Mouse (Mus musculus): ENCODE data around the gene Lamb3. TPM values are rescaled to one million over a fixed set of nuclear protein-coding genes. Genes with fewer than 3 reads are reported as not detected.

The Lamb3 gene
- polyA plus RNA-seq, 1 experiment from 2014 or later = 8.5 TPM

DNA sequence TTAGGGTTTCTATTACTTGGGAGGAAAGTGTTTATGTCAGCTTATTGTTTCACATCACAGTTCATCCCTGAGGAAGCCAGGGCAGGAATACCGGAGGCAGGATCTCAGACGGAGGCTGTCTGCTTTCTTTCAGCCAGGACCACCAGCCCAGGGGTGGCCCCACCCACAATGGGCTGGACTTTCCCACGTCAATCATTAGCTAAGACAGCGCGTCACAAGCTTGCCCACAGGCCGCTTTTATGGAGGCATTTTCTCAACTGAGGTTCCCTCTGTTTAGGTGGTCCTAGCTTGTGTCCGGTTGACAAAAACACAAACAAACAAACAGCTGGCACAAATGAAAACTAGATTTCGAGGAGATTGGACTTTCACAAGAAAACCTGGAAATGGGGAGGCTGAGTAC lies 174.9 kb downstream of the Lamb3 start:
- Histone ChIP-seq H3K36me3 (ENCODE audit: control insufficient read depth, insufficient read depth, low read length) (no peaks in the 10 kb centered on the region), H3K27ac (replicated peaks; ENCODE audit: low read depth, low read length) (peak overlapping the region; percentile 83), H3K4me1 (ENCODE audit: control insufficient read depth, insufficient read depth, low read length) (peaks cover 19% of the 10 kb centered on the region), H3K27me3 (replicated peaks; ENCODE audit: control insufficient read depth, insufficient read depth, low read length) (no peaks in the 10 kb centered on the region), H3K4me3 (ENCODE audit: low read depth, low read length) (peak overlapping the region; percentile 36), H3K9ac (ENCODE audit: low read depth, low read length) (peak overlapping the region; percentile 53), H3K9me3 (ENCODE audit: control insufficient read depth, low read length) (no peaks in the 10 kb centered on the region), H3K4me2 (ENCODE audit: low read depth, low read length) (peak overlapping the region; percentile 66)
- DNase-seq (ENCODE audit: low spot score) (peak; percentile 87), ATAC-seq (ENCODE audit: low read depth) (peak; percentile 81)
- 2% methylated on average over 8 of the region's 8 CpGs for WGBS

DNA sequence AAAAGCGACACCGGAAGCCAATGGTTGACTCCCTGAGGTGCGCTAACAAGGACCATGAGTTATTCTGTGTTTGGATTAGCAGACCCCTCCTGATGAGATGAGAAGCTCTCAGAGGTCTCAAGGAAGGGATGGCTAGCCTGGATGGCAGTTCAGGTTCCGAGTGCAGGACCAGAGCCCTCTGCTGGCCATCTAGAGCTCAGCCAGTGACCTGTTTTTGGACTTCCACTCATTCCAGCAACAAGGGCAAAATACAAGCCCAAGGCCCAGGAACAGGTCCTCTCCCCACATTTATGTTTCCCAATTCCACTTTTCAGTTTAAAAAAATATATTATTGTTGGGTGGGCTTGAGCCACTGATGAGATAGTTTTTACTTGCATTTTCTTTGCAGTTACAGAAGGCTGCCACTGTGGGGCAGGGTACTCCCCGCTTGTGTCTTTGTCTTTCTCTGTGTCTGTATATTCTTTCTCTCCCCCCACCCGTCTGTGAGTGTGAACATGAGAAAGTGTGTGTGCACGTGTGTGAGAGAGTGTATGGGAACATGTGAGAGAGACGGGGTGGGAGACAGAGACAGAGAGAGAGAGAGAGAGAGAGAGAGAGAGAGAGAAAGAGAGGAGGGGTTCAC lies 175.5 kb downstream of the Lamb3 start:
- Histone ChIP-seq H3K27me3 (replicated peaks; ENCODE audit: control insufficient read depth, insufficient read depth, low read length) (no peaks in the 10 kb centered on the region), H3K4me2 (ENCODE audit: low read depth, low read length) (peak overlapping the region; percentile 66), H3K36me3 (ENCODE audit: control insufficient read depth, insufficient read depth, low read length) (no peaks in the 10 kb centered on the region), H3K4me1 (ENCODE audit: control insufficient read depth, insufficient read depth, low read length) (peaks cover 19% of the 10 kb centered on the region), H3K9me3 (ENCODE audit: control insufficient read depth, low read length) (no peaks in the 10 kb centered on the region), H3K9ac (ENCODE audit: low read depth, low read length) (peak overlapping the region; percentile 53), H3K27ac (replicated peaks; ENCODE audit: low read depth, low read length) (peak overlapping the region; percentile 83), H3K4me3 (ENCODE audit: low read depth, low read length) (peak overlapping the region; percentile 36)
- DNase-seq (ENCODE audit: low spot score) (peak; percentile 76), ATAC-seq (ENCODE audit: low read depth) (peak; percentile 49)
- 5% methylated on average over 8 of the region's 8 CpGs for whole genome bisulfite sequencing

GRCm38 (mm10) chr1:193386136-193386535 lies 178.6 kb downstream of the Lamb3 start:
- Histone ChIP-seq H3K36me3 (ENCODE audit: control insufficient read depth, insufficient read depth, low read length) (no peaks in the 10 kb centered on the region), H3K9me3 (ENCODE audit: control insufficient read depth, low read length) (no peaks in the 10 kb centered on the region), H3K27me3 (replicated peaks; ENCODE audit: control insufficient read depth, insufficient read depth, low read length) (no peaks in the 10 kb centered on the region; the same call in 1 of the 2 replicates), H3K4me1 (ENCODE audit: control insufficient read depth, insufficient read depth, low read length) (peaks cover 36% of the 10 kb centered on the region), H3K4me2 (ENCODE audit: low read depth, low read length) (no peak overlapping the region), H3K9ac (ENCODE audit: low read depth, low read length) (no peak overlapping the region), H3K27ac (replicated peaks; ENCODE audit: low read depth, low read length) (no peak overlapping the region), H3K4me3 (ENCODE audit: low read depth, low read length) (no peak overlapping the region)
- peak; percentile 90 for DNase-seq (ENCODE audit: low spot score)
- WGBS = 2% methylated on average over 5 of the region's 5 CpGs
- ATAC-seq (ENCODE audit: low read depth) = peak; percentile 13; the same call in 1 of the 2 replicates

GRCm38 (mm10) chr1:193387241-193387640 lies 179.7 kb downstream of the Lamb3 start:
- no peak for ATAC-seq (ENCODE audit: low read depth)
- H3K27ac ChIP-seq (replicated peaks; ENCODE audit: low read depth, low read length) = no peak overlapping the region
- 48% methylated on average over 2 of the region's 2 CpGs for WGBS
- H3K36me3 ChIP-seq (ENCODE audit: control insufficient read depth, insufficient read depth, low read length) = no peaks in the 10 kb centered on the region
- H3K9ac ChIP-seq (ENCODE audit: low read depth, low read length) = no peak overlapping the region
- no peak for DNase-seq (ENCODE audit: low spot score)
- peaks cover 28% of the 10 kb centered on the region for H3K4me1 ChIP-seq (ENCODE audit: control insufficient read depth, insufficient read depth, low read length)
- no peaks in the 10 kb centered on the region; the same call in 1 of the 2 replicates for H3K27me3 ChIP-seq (replicated peaks; ENCODE audit: control insufficient read depth, insufficient read depth, low read length)
- no peak overlapping the region for H3K4me3 ChIP-seq (ENCODE audit: low read depth, low read length)
- H3K9me3 ChIP-seq (ENCODE audit: control insufficient read depth, low read length) = no peaks in the 10 kb centered on the region
- H3K4me2 ChIP-seq (ENCODE audit: low read depth, low read length) = no peak overlapping the region

DNA sequence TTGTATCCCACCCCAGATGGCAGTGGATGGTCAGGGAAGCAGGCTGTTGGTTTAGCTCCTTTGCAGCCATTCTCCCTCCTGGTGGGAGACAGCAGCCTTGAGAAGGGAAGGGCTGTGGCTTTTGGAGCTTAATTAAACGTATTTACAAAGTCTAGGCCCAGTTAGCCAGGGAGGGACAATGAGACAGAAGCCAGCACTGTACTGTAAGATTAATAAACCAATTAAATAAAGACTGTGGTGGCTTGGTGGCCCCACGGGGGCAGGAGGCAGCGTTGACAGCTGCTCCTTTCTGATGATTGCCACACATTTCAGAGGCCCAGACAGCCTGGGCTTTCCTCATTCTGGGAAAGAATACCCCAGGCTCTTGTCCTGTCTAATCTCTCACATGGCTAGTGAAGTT lies 182.0 kb downstream of the Lamb3 start:
- no peaks in the 10 kb centered on the region; the same call in 1 of the 2 replicates for H3K27me3 ChIP-seq (replicated peaks; ENCODE audit: control insufficient read depth, insufficient read depth, low read length)
- no peak overlapping the region for H3K4me2 ChIP-seq (ENCODE audit: low read depth, low read length)
- no peak overlapping the region for H3K4me3 ChIP-seq (ENCODE audit: low read depth, low read length)
- peaks cover 25% of the 10 kb centered on the region for H3K4me1 ChIP-seq (ENCODE audit: control insufficient read depth, insufficient read depth, low read length)
- no peaks in the 10 kb centered on the region for H3K36me3 ChIP-seq (ENCODE audit: control insufficient read depth, insufficient read depth, low read length)
- H3K27ac ChIP-seq (replicated peaks; ENCODE audit: low read depth, low read length) = 0 out of 2 replicates have a peak overlapping the region, but pooled peaks have one; percentile 33
- no peak overlapping the region for H3K9ac ChIP-seq (ENCODE audit: low read depth, low read length)
- DNase-seq (ENCODE audit: low spot score) (peak; percentile 71), ATAC-seq (ENCODE audit: low read depth) (peak; percentile 78)
- WGBS = 20% methylated on average over 3 of the region's 3 CpGs
- H3K9me3 ChIP-seq (ENCODE audit: control insufficient read depth, low read length) = no peaks in the 10 kb centered on the region

DNA sequence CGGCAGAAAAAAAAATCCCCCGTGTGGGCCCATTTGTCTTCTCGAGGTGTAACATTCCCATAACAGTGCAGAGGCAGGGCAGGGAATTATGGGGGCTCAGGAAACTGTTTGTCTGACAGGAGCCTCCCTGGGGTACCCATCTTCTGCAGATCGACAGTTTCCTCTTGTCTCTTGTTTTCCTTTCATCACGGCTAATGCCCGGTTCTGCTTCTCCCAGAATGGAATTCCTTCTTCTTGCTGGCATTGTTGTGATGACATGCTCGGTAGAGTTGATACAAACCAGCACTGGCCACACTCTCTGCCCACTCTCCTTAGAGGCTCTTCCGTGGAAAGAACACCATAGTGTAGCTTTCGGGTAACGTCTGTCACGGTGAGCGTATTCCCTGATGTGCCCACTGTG lies 182.5 kb downstream of the Lamb3 start:
- no peak overlapping the region for H3K27ac ChIP-seq (replicated peaks; ENCODE audit: low read depth, low read length)
- no peaks in the 10 kb centered on the region for H3K9me3 ChIP-seq (ENCODE audit: control insufficient read depth, low read length)
- H3K27me3 ChIP-seq (replicated peaks; ENCODE audit: control insufficient read depth, insufficient read depth, low read length) = no peaks in the 10 kb centered on the region; the same call in 1 of the 2 replicates
- peaks cover 25% of the 10 kb centered on the region for H3K4me1 ChIP-seq (ENCODE audit: control insufficient read depth, insufficient read depth, low read length)
- no peaks in the 10 kb centered on the region for H3K36me3 ChIP-seq (ENCODE audit: control insufficient read depth, insufficient read depth, low read length)
- H3K4me2 ChIP-seq (ENCODE audit: low read depth, low read length) = no peak overlapping the region
- no peak for ATAC-seq (ENCODE audit: low read depth)
- H3K4me3 ChIP-seq (ENCODE audit: low read depth, low read length) = no peak overlapping the region
- no peak overlapping the region for H3K9ac ChIP-seq (ENCODE audit: low read depth, low read length)
- WGBS = 31% methylated on average over 12 of the region's 12 CpGs
- no peak for DNase-seq (ENCODE audit: low spot score)

DNA sequence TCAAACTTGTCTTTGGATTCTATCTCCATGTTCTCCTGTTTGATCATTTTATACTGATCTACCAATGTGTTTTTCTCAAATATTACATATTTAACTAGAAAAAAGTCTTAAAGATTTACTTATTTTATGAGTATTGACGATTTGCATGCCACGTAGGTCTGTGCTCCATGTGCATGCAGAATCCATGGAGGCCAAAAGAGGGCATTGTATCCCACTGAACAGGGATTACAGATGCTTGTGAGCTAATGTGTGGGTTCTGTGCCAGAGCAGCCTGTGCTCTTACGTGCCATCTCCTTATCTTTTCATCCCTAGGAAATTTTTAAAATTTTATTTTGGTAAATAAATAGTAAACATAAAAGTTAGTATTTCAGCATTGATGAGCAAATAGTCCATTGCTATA lies 184.8 kb downstream of the Lamb3 start:
- Histone ChIP-seq H3K9ac (ENCODE audit: low read depth, low read length) (no peak overlapping the region), H3K27ac (replicated peaks; ENCODE audit: low read depth, low read length) (no peak overlapping the region), H3K9me3 (ENCODE audit: control insufficient read depth, low read length) (no peaks in the 10 kb centered on the region), H3K4me3 (ENCODE audit: low read depth, low read length) (no peak overlapping the region), H3K27me3 (replicated peaks; ENCODE audit: control insufficient read depth, insufficient read depth, low read length) (no peaks in the 10 kb centered on the region; the same call in 1 of the 2 replicates), H3K36me3 (ENCODE audit: control insufficient read depth, insufficient read depth, low read length) (no peaks in the 10 kb centered on the region), H3K4me1 (ENCODE audit: control insufficient read depth, insufficient read depth, low read length) (peaks cover 17% of the 10 kb centered on the region), H3K4me2 (ENCODE audit: low read depth, low read length) (no peak overlapping the region)
- no peak for ATAC-seq (ENCODE audit: low read depth)
- WGBS = 87% methylated on average over 3 of the region's 3 CpGs
- no peak for DNase-seq (ENCODE audit: low spot score)
